Mouse (Mus musculus) neural tube, embryonic 11.5 days (tissue): ENCODE data around the gene Ewsr1. TPM values are rescaled to one million over a fixed set of nuclear protein-coding genes. Genes with fewer than 3 reads are reported as not detected.

Source experiments
- ATAC-seq: fragments of 200-750 bp; cut with Nextera tagmentation; 2 replicates; pipeline ENCODE4 v1.8.0; 2017; ENCODE audit warnings: moderate number of reproducible peaks, mild to moderate bottlenecking, moderate TSS enrichment, moderate library complexity; ENCODE audit not compliant: insufficient read depth, low FRiP score, low TSS enrichment
- DNase-seq: peaks from one replicate; pipeline ENCODE4 v3.0.0-alpha.2; 2015; ENCODE audit warnings: low spot score
- H3K27ac ChIP-seq: fragments of 300-500 bp; sonication (generic); 2 replicates; pipeline ENCODE4 v1.5.1; 2014; ENCODE audit warnings: low read depth, mild to moderate bottlenecking, low read length
- H3K27me3 ChIP-seq: fragments of 300-500 bp; sonication (generic); 2 replicates; pipeline ENCODE4 v1.6.1; 2014; ENCODE audit warnings: mild to moderate bottlenecking, low read length, mixed read lengths; ENCODE audit not compliant: control insufficient read depth, insufficient read depth
- H3K36me3 ChIP-seq: fragments of 300-500 bp; sonication (generic); 2 replicates; pipeline ENCODE4 v1.6.1; 2014; ENCODE audit warnings: mild to moderate bottlenecking, low read length, moderate library complexity, mixed read lengths; ENCODE audit not compliant: control insufficient read depth, insufficient read depth
- H3K4me1 ChIP-seq: fragments of 300-500 bp; sonication (generic); 2 replicates; pipeline ENCODE4 v1.6.1; 2014; ENCODE audit warnings: low read length, mixed read lengths; ENCODE audit not compliant: control insufficient read depth, insufficient read depth
- H3K4me2 ChIP-seq: fragments of 300-500 bp; sonication (generic); 2 replicates; pipeline ENCODE4 v1.6.1; 2014; ENCODE audit warnings: low read depth, mild to moderate bottlenecking, moderate library complexity
- H3K4me3 ChIP-seq: fragments of 300-500 bp; sonication (generic); 2 replicates; pipeline ENCODE4 v1.5.1; 2014; ENCODE audit warnings: low read depth, low read length
- H3K9ac ChIP-seq: fragments of 300-500 bp; sonication (generic); 2 replicates; pipeline ENCODE4 v1.6.1; 2014; ENCODE audit warnings: mild to moderate bottlenecking, low read length
- H3K9me3 ChIP-seq: fragments of 300-500 bp; sonication (generic); 2 replicates; pipeline ENCODE4 v1.6.1; 2016; ENCODE audit warnings: low read length; ENCODE audit not compliant: control insufficient read depth
- WGBS: fragments of 180-500 bp; shearing (Covaris S2); extraction: QIAGEN DNeasy Blood & Tissue Kit; methylation state at CpG from one replicate; pipeline ENCODE4 v1.1.7; 2014; 5-methylcytosine and 5-hydroxymethylcytosine counted together
- polyA plus RNA-seq: library from polyadenylated mRNA; unstranded; fragments of >200 nt; fragmentation: Nextera tagmentation; extraction: Ambion mirVana; gene quantifications from 2 replicates; pipeline ENCODE4 v1.2.1, GENCODE M21; 2014

Ewsr1 gene
- polyA plus RNA-seq, 1 experiment from 2014 or later: 456 TPM

- Histone ChIP-seq H3K4me3 (no peak overlapping the region), H3K4me1 (peaks cover 30% of the 10 kb centered on the region)
Measured at GRCm38 (mm10) chr11:5062860-5063505, 36.1 kb downstream of the Ewsr1 start.

GRCm38 (mm10) chr11:5062326-5062725 lies 36.7 kb downstream of the Ewsr1 start:
- Histone ChIP-seq H3K27me3 (peaks cover 66% of the 10 kb centered on the region), H3K4me2 (peak overlapping the region; percentile 61), H3K4me3 (peak overlapping the region; percentile 31), H3K9me3 (no peaks in the 10 kb centered on the region), H3K9ac (no peak overlapping the region), H3K36me3 (no peaks in the 10 kb centered on the region), H3K27ac (no peak overlapping the region), H3K4me1 (peaks cover 35% of the 10 kb centered on the region)
- ATAC-seq (no peak), DNase-seq (no peak)
- 12% methylated on average over 13 of the region's 13 CpGs for WGBS

More at GRCm38 (mm10) chr11:5062860-5063505, 36.1 kb downstream of the Ewsr1 start:
- Histone ChIP-seq H3K4me2 (no peak overlapping the region; the same call in 1 of the 2 replicates), H3K36me3 (no peaks in the 10 kb centered on the region), H3K27me3 (peaks cover 59% of the 10 kb centered on the region), H3K9ac (no peak overlapping the region), H3K27ac (no peak overlapping the region), H3K9me3 (no peaks in the 10 kb centered on the region)
- WGBS: 66% methylated on average over 13 of the region's 13 CpGs
- no peak for DNase-seq
- no peak for ATAC-seq

GRCm38 (mm10) chr11:5061413-5062139 lies 37.5 kb downstream of the Ewsr1 start:
- DNase-seq (peak; percentile 80), ATAC-seq (peak; percentile 29; the same call in 1 of the 2 replicates)
- Histone ChIP-seq H3K27me3 (peaks cover 73% of the 10 kb centered on the region), H3K36me3 (no peaks in the 10 kb centered on the region), H3K27ac (no peak overlapping the region), H3K4me1 (peaks cover 35% of the 10 kb centered on the region), H3K9ac (peak overlapping the region; percentile 37), H3K4me3 (peak overlapping the region; percentile 31), H3K4me2 (peak overlapping the region; percentile 61), H3K9me3 (no peaks in the 10 kb centered on the region)
- WGBS: under 1% methylated on average over 57 of the region's 62 CpGs

- H3K4me2 ChIP-seq: peak overlapping the region; percentile 61
- H3K27ac ChIP-seq: no peak overlapping the region
- H3K27me3 ChIP-seq: peaks cover 80% of the 10 kb centered on the region
- ATAC-seq (no peak), DNase-seq (no peak)
- 0 out of 2 replicates have a peak overlapping the region, but pooled peaks have one; percentile 37 for H3K9ac ChIP-seq
- 0 out of 2 replicates have a peak overlapping the region, but pooled peaks have one; percentile 31 for H3K4me3 ChIP-seq
- H3K9me3 ChIP-seq: no peaks in the 10 kb centered on the region
- 44% methylated on average over 28 of the region's 28 CpGs for WGBS
- no peaks in the 10 kb centered on the region for H3K36me3 ChIP-seq
- peaks cover 35% of the 10 kb centered on the region for H3K4me1 ChIP-seq
Measured at GRCm38 (mm10) chr11:5060756-5061412, 38.2 kb downstream of the Ewsr1 start.

GRCm38 (mm10) chr11:5059704-5060156 lies 39.3 kb downstream of the Ewsr1 start:
- ATAC-seq (no peak), DNase-seq (peak; percentile 71)
- Histone ChIP-seq H3K27ac (no peak overlapping the region), H3K4me1 (peaks cover 34% of the 10 kb centered on the region), H3K4me3 (no peak overlapping the region), H3K27me3 (peaks cover 89% of the 10 kb centered on the region), H3K9ac (no peak overlapping the region), H3K36me3 (no peaks in the 10 kb centered on the region), H3K9me3 (no peaks in the 10 kb centered on the region), H3K4me2 (no peak overlapping the region)
- 8% methylated on average over 27 of the region's 27 CpGs for WGBS

- DNase-seq: no peak
- no peak overlapping the region for H3K27ac ChIP-seq
- H3K4me1 ChIP-seq: peaks cover 30% of the 10 kb centered on the region
- no peaks in the 10 kb centered on the region for H3K9me3 ChIP-seq
- peaks cover 89% of the 10 kb centered on the region for H3K27me3 ChIP-seq
- H3K36me3 ChIP-seq: no peaks in the 10 kb centered on the region
- no peak for ATAC-seq
- no peak overlapping the region for H3K4me3 ChIP-seq
- H3K9ac ChIP-seq: no peak overlapping the region
- 19% methylated on average over 14 of the region's 14 CpGs for WGBS
- no peak overlapping the region for H3K4me2 ChIP-seq
Measured at GRCm38 (mm10) chr11:5059230-5059629, 39.8 kb downstream of the Ewsr1 start.

- no peaks in the 10 kb centered on the region for H3K36me3 ChIP-seq
- H3K27me3 ChIP-seq: peaks cover 86% of the 10 kb centered on the region
- H3K9ac ChIP-seq: no peak overlapping the region
- no peak for DNase-seq
- 35% methylated on average over 9 of the region's 9 CpGs for WGBS
- H3K4me2 ChIP-seq: no peak overlapping the region
- H3K9me3 ChIP-seq: no peaks in the 10 kb centered on the region
- H3K4me1 ChIP-seq: peaks cover 30% of the 10 kb centered on the region
- ATAC-seq: no peak
- no peak overlapping the region for H3K4me3 ChIP-seq
- H3K27ac ChIP-seq: no peak overlapping the region
Measured at GRCm38 (mm10) chr11:5058783-5059182, 40.3 kb downstream of the Ewsr1 start.

GRCm38 (mm10) chr11:5057856-5058641 lies 41.0 kb downstream of the Ewsr1 start, which contains the start of gene Rasl10a:
TSS of gene Rasl10a (plus strand) at chr11:5058128.
- Histone ChIP-seq H3K27ac (no peak within 1 kb of the TSS), H3K27me3 (peaks cover 78% of the 10 kb centered on the region), H3K4me1 (peaks cover 28% of the 10 kb centered on the region), H3K4me2 (peak within 1 kb of the TSS; percentile 69), H3K36me3 (no peaks in the 10 kb centered on the region), H3K9me3 (no peaks in the 10 kb centered on the region), H3K4me3 (peak within 1 kb of the TSS; percentile 36), H3K9ac (peak within 1 kb of the TSS; percentile 44)
- peak; percentile 54 for DNase-seq
- no peak for ATAC-seq
- WGBS: 1% methylated on average over 75 of the region's 77 CpGs
